Mouse (Mus musculus) G1E (cell line): ENCODE measurements around the gene Adcy6. TPM values are rescaled to one million over a fixed set of nuclear protein-coding genes. Genes with fewer than 3 reads are reported as not detected.

ENCODE experiments used
- ATAC-seq: 2 replicates; pipeline ENCODE4 v1.8.0; 2016; ENCODE audit warnings: mild to moderate bottlenecking; ENCODE audit not compliant: insufficient number of reproducible peaks, poor library complexity, low FRiP score, severe bottlenecking; ENCODE audit errors: extremely low read depth
- DNase-seq: peaks from one replicate; pipeline ENCODE4 v3.0.0; 2012; ENCODE audit warnings: low spot score
- H3K27me3 ChIP-seq: 2 replicates; pipeline ENCODE4 v1.6.1; 2012; ENCODE audit warnings: mild to moderate bottlenecking, low read length, inconsistent platforms; ENCODE audit not compliant: insufficient read depth
- H3K36me3 ChIP-seq: replicated peaks from 2 replicates; pipeline ENCODE3; 2012; ENCODE audit warnings: mild to moderate bottlenecking, inconsistent platforms
- H3K4me1 ChIP-seq: 2 replicates; pipeline ENCODE4 v1.6.1; 2012; ENCODE audit warnings: low read depth, low read length, inconsistent platforms, mixed read lengths; ENCODE audit not compliant: insufficient read depth
- H3K4me3 ChIP-seq: 2 replicates; pipeline ENCODE4 v1.5.1; 2012; ENCODE audit warnings: low read depth, mild to moderate bottlenecking, inconsistent platforms, low read length, moderate library complexity, mixed read lengths
- H3K9me3 ChIP-seq: replicated peaks from 2 replicates; pipeline ENCODE4 v1.6.1; 2012; ENCODE audit warnings: inconsistent platforms
- CTCF ChIP-seq: IDR thresholded peaks from 2 replicates; pipeline ENCODE4 v1.5.1; 2012; ENCODE audit warnings: low read depth, low read length, inconsistent platforms, mixed read lengths
- GATA1 ChIP-seq: IDR thresholded peaks from 2 replicates; pipeline ENCODE4 v1.6.1; 2012; ENCODE audit warnings: borderline replicate concordance, low read length, inconsistent platforms, mixed read lengths
- GATA2 ChIP-seq: IDR thresholded peaks from 2 replicates; pipeline ENCODE4 v1.6.1; 2012; ENCODE audit warnings: low read depth, low read length, inconsistent platforms, borderline replicate concordance
- POLR2AphosphoS5 ChIP-seq: IDR thresholded peaks from 2 replicates; pipeline ENCODE4 v1.6.1; 2012; ENCODE audit warnings: low read depth, low read length, inconsistent platforms; ENCODE audit not compliant: insufficient replicate concordance
- TAL1 ChIP-seq: conservative IDR thresholded peaks from 2 replicates; pipeline ENCODE4 v1.6.1; 2012; ENCODE audit warnings: low read depth, low read length, inconsistent platforms, mixed read lengths
- polyA plus RNA-seq: library from polyadenylated mRNA; stranded (reverse); fragments of >175 nt; gene quantifications from 2 replicates; pipeline ENCODE4 v1.2.3, GENCODE M21; 2012
- total RNA-seq, 2 experiments: library from RNA; stranded (forward) in 1 of 2; stranded (reverse) in 1 of 2; fragments of 200-1000 nt in 1 of 2; fragments of >200 nt in 1 of 2; fragmentation: Nextera tagmentation in 1 of 2; gene quantifications; 2 replicates each; pipeline ENCODE4 v1.2.3; 2014 to 2017

Gene Adcy6
- total and polyA plus RNA-seq, 3 experiments: 0.22 to 5.0 TPM; not detected in 1

GRCm38 (mm10) chr15:98606051-98606536, 3.8 kb downstream of the Adcy6 start:
- no peaks in the 10 kb centered on the region for H3K9me3 ChIP-seq
- TF ChIP-seq CTCF (no peak), GATA1 (no peak), TAL1 (no peak), GATA2 (no peak), POLR2AphosphoS5 (no peak)
- no peak overlapping the region for H3K4me3 ChIP-seq
- DNase-seq (no peak), ATAC-seq (no peak)
- H3K27me3 ChIP-seq: peaks cover 60% of the 10 kb centered on the region
- H3K4me1 ChIP-seq: no peaks in the 10 kb centered on the region; the same call in 1 of the 2 replicates
- H3K36me3 ChIP-seq: no peaks in the 10 kb centered on the region

- TF ChIP-seq GATA2: no peak
- no peak for TF ChIP-seq CTCF
- no peak for TF ChIP-seq TAL1
- TF ChIP-seq GATA1: no peak
- no peak for TF ChIP-seq POLR2AphosphoS5
- no peaks in the 10 kb centered on the region for H3K36me3 ChIP-seq
- DNase-seq (no peak), ATAC-seq (no peak)
- H3K4me1 ChIP-seq: no peaks in the 10 kb centered on the region; the same call in 1 of the 2 replicates
- H3K27me3 ChIP-seq: peaks cover 61% of the 10 kb centered on the region
- H3K4me3 ChIP-seq: no peak overlapping the region
- no peaks in the 10 kb centered on the region for H3K9me3 ChIP-seq
These were observed 5.8 kb downstream of the Adcy6 start for GRCm38 (mm10) chr15:98604041-98604575.

- ATAC-seq (no peak), DNase-seq (no peak)
- Histone ChIP-seq H3K4me1 (no peaks in the 10 kb centered on the region; the same call in 1 of the 2 replicates), H3K27me3 (peaks cover 61% of the 10 kb centered on the region), H3K36me3 (no peaks in the 10 kb centered on the region), H3K4me3 (no peak overlapping the region), H3K9me3 (no peaks in the 10 kb centered on the region)
- no peak for TF ChIP-seq GATA1
- no peak for TF ChIP-seq TAL1
- TF ChIP-seq GATA2: no peak
- TF ChIP-seq CTCF: no peak
- no peak for TF ChIP-seq POLR2AphosphoS5
These were observed 6.9 kb downstream of the Adcy6 start for GRCm38 (mm10) chr15:98602921-98603458.

GRCm38 (mm10) chr15:98602191-98602881, 7.5 kb downstream of the Adcy6 start:
- no peaks in the 10 kb centered on the region; the same call in 1 of the 2 replicates for H3K4me1 ChIP-seq
- DNase-seq (no peak), ATAC-seq (no peak)
- no peaks in the 10 kb centered on the region for H3K9me3 ChIP-seq
- H3K27me3 ChIP-seq: peaks cover 61% of the 10 kb centered on the region
- TF ChIP-seq GATA1 (no peak), CTCF (no peak), TAL1 (no peak), POLR2AphosphoS5 (no peak), GATA2 (no peak)
- H3K36me3 ChIP-seq: no peaks in the 10 kb centered on the region
- H3K4me3 ChIP-seq: no peak overlapping the region

GRCm38 (mm10) chr15:98601832-98602190, 8.1 kb downstream of the Adcy6 start:
- no peaks in the 10 kb centered on the region; the same call in 1 of the 2 replicates for H3K4me1 ChIP-seq
- no peaks in the 10 kb centered on the region for H3K9me3 ChIP-seq
- H3K4me3 ChIP-seq: no peak overlapping the region
- H3K36me3 ChIP-seq: no peaks in the 10 kb centered on the region
- no peak for DNase-seq
- H3K27me3 ChIP-seq: peaks cover 62% of the 10 kb centered on the region
- no peak for TF ChIP-seq GATA2
- no peak for TF ChIP-seq TAL1
- TF ChIP-seq POLR2AphosphoS5: no peak
- no peak for TF ChIP-seq CTCF
- TF ChIP-seq GATA1: no peak
- ATAC-seq: no peak

- Histone ChIP-seq H3K27me3 (peaks cover 60% of the 10 kb centered on the region), H3K4me3 (no peak overlapping the region), H3K36me3 (no peaks in the 10 kb centered on the region), H3K4me1 (no peaks in the 10 kb centered on the region; the same call in 1 of the 2 replicates), H3K9me3 (no peaks in the 10 kb centered on the region)
- ATAC-seq (no peak), DNase-seq (no peak)
- no peak for TF ChIP-seq CTCF
- no peak for TF ChIP-seq GATA1
- no peak for TF ChIP-seq TAL1
- no peak for TF ChIP-seq POLR2AphosphoS5
- no peak for TF ChIP-seq GATA2
These were observed 9.7 kb downstream of the Adcy6 start for GRCm38 (mm10) chr15:98600036-98600709.
